Mouse (Mus musculus): ENCODE results near the gene Ablim1. TPM values are rescaled to one million over a fixed set of nuclear protein-coding genes. Genes with fewer than 3 reads are reported as not detected.
"Not testable (repeated sequence)": the region's sequence is repeated elsewhere in the genome, so short reads cannot be mapped to it uniquely, and the experiment has no call there.

Ablim1 gene
- polyA plus RNA-seq, 1 experiment, result 54.2 TPM

- no peak for DNase-seq (ENCODE audit: extremely low spot score in 1 of 2, low spot score in 1 of 2)
These were observed 152.6 kb downstream of the Ablim1 start for GRCm38 (mm10) chr19:57161978-57162727.

GRCm38 (mm10) chr19:57161010-57161660, 153.6 kb downstream of the Ablim1 start:
- DNase-seq (ENCODE audit: extremely low spot score in 1 of 2, low spot score in 1 of 2), result peak in 1 of 2 experiments; percentile 78

GRCm38 (mm10) chr19:57157731-57158343, 156.9 kb downstream of the Ablim1 start:
- DNase-seq (ENCODE audit: extremely low spot score in 1 of 2, low spot score in 1 of 2), result no peak

DNA sequence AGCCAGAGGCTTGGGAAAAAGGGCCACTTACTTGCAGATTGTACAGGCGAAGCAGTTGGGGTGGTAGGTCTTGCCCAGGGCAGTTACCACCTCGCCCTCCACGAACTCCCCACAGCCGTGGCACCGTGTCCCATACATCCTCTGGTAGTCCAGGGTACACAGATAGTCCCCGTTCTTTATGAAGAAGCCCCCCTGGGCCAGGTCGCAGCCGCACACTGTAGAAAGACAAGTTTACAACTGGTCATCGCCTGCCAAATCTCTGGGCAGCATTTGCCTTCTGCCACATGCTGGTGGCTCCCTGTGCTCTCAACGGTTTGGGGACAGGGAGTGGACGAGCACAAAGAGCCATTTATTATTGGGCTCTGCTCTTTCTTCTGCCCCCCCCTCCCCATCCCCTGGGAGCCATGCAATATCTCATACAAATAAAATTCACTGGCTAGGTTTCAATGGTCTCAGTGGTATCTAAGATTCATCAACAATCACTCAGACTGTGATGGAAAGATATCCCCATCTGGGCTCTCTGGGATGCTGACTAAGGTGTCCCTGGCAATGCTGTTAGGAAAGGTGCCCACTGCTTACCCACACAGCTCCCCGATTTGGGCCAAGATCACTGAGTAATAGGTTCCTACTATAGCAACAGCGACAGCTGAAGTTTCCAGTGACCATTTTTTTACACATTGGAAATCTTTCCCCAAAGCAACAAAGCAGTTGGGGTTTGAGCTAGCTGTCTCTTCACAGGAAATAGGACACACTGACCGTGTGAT, 159.4 kb downstream of the Ablim1 start:
- DNase-seq (ENCODE audit: extremely low spot score in 1 of 2, low spot score in 1 of 2), result peak; percentile 48 to 80

DNA sequence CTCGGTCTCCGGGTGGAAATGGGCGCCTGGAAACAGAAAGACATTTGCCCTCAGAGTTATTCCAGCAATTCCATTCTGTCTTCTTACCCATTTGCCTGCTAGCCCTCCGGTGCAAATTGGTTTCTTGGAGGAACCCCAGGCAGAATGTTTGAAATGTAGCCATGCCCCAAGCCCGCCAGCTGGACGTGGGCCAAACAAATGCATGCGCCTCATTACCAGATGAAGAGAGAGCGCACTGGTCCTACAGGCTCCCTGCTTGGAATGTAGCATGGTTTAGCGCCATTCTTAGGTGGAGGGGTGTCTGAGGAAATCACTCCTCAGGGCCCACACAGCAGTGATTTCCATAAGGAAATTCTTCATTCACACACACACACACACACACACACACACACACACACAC, 162.4 kb downstream of the Ablim1 start:
- peak in 1 of 2 experiments; percentile 66 for DNase-seq (ENCODE audit: extremely low spot score in 1 of 2, low spot score in 1 of 2)

DNA sequence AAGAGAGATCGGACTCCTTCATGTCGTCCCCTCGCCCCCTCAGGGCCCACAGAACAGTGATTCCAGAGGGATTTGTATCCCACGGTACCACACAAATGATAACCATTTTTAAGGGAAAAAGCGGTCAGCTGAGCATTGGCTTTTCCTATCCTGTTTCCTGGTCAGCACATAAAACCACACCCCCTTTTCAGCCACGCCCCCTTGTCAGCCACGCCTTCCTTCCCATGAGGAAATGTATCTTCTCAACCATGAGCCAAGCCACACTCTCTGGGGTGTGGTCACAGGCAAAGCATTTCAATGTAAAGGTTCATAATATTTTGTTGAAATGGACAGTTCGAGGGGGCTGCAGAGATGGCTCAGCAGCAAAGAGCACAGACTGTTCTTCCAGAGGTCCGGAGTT, 163.2 kb downstream of the Ablim1 start:
- DNase-seq (ENCODE audit: extremely low spot score in 1 of 2, low spot score in 1 of 2), result no peak

- peak in 1 of 2 experiments; percentile 73 for DNase-seq (ENCODE audit: extremely low spot score in 1 of 2, low spot score in 1 of 2)
These were observed 164.4 kb downstream of the Ablim1 start for GRCm38 (mm10) chr19:57150275-57150674.

DNA sequence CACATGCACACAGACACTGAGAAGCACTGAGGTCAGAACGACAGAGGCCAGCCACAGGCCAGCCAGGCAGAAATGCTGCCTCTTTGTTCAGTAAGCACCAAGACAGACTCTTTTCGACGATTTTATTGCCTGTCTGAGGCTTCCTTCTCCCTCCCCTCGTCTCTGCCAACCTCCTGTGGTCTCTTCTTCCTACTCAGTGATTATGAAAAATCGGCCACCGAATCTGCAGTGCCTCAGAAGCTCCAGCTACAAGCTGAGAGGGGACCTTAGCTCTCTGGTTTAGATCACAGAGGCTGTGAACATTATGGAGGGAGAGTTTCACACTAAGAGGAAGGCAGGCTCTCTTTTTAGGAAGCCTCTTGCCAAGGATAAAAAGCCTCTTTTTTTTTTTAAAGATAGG, 167.0 kb downstream of the Ablim1 start:
- DNase-seq (ENCODE audit: extremely low spot score in 1 of 2, low spot score in 1 of 2), result no peak

DNA sequence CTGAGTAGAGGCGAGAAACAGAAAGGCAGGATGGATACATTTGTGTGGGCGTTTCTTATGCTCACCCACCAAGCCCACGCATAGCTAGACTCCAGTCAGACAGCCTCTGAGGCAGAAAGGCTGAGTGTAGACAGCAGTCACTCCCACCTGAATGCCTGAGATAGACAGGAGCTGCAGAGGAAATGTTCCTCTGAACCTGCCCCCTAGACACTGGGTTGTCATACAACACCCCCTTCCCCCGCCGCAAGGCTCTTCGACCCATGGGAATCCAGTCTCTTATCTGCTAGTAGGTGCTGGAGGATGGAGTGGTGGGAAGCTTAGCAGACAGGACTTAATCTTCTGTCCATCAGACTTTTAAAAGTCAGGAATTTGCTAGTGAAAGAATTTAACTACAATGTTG, 167.8 kb downstream of the Ablim1 start:
- DNase-seq (ENCODE audit: extremely low spot score in 1 of 2, low spot score in 1 of 2), result no peak

GRCm38 (mm10) chr19:57143646-57144045, 171.1 kb downstream of the Ablim1 start:
- no peak for DNase-seq (ENCODE audit: extremely low spot score in 1 of 2, low spot score in 1 of 2)

- DNase-seq (ENCODE audit: extremely low spot score in 1 of 2, low spot score in 1 of 2), result no peak
These were observed 172.8 kb downstream of the Ablim1 start for GRCm38 (mm10) chr19:57141756-57142461.

DNA sequence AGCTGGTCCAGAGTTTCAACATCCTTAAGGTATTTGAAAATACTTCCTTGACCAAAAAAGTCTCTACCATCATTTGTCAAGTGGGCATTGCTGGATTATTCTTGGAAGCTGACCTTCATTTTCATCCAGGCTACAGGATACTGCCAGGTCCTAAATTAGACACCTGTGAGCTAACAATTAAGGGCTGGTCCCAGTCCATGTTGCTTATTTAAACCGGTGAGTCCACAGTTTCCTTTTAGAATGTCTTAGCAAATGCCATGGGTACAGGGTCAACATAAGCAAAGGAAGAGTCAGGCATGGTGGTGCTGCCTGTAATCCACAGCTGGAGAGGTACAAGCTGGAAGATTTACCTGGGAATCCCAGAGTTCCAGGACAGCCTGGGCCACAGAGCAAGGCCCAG, 173.8 kb downstream of the Ablim1 start:
- DNase-seq (ENCODE audit: extremely low spot score in 1 of 2, low spot score in 1 of 2), result no peak

GRCm38 (mm10) chr19:57140071-57140470, 174.6 kb downstream of the Ablim1 start:
- no peak for DNase-seq (ENCODE audit: extremely low spot score in 1 of 2, low spot score in 1 of 2)

DNA sequence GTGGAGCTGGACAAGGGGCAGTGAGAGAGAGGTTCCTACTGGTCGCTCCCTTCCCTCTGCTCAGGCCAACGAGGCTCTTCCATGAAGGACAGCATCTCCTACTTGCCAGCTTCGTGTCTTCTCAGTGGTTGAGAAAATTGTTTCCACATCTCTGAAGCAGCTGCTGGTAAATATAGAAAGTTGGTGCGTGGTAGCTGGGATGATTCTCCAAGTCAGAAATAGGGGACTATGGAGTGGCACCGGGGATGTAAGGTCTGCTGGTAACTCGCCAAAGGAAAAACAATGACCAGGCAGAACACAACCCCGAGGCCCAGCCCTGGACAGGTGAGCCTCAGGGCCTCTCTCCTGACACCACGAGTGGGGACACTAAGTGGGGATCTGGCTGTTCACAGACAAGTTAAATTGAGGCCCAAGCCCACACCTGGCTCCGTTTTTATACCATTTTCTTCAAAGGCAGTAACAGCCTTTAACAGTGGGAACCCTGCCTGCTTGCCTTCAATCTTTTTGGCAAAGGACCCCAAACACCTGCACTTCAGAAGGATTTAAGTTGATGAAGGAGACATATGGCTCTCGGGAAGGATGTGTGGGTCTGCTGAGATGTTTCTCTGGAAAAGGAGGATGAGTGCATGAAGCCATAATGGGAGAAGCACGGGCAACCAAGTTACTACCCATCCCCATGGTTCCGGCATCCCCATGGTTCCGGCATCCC, 175.7 kb downstream of the Ablim1 start:
- peak; percentile 49 to 59 for DNase-seq (ENCODE audit: extremely low spot score in 1 of 2, low spot score in 1 of 2)

DNA sequence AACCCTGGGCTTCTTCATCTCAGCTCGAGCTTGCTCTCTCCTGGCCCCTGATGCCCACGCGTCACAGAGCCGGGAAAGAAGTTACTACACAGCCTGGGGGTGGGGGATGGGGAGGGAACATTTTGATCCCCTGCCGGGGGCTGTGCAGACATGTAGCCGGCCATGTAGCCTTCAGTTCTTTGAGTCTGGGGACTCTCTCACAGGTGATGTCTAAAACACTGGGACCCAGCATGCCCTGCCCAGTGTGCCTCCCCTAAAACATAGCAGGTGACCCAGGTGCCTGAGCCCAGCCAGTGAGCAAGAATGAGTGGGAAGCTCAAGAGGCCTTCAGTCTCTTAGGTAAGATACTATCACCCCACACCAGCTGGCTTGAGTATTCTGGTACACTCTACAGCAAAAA, 176.2 kb downstream of the Ablim1 start:
- DNase-seq (ENCODE audit: extremely low spot score in 1 of 2, low spot score in 1 of 2), result no peak

- DNase-seq (ENCODE audit: extremely low spot score in 1 of 2, low spot score in 1 of 2), result no peak
These were observed 176.7 kb downstream of the Ablim1 start for GRCm38 (mm10) chr19:57138045-57138444.

DNA sequence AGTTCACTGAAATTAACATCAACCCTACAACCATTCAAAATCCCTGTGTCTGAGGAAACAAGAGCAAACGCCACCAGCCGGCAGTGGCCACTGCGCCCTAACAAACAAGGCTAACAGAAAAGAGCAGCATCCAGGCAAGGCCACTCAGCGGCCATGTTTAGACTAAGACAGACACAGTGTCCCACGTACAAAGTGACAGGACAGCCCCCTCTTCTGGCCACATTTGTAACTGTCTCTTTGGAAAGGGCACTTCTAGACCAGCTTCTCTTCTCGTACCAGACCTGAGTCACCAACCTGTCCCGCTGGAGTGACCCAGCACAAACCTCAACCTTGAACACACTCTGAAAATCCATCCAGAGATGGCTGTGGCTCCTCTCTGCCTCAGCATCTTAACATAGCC, 178.5 kb downstream of the Ablim1 start:
- DNase-seq (ENCODE audit: extremely low spot score in 1 of 2, low spot score in 1 of 2), result peak in 1 of 2 experiments; percentile 67

DNA sequence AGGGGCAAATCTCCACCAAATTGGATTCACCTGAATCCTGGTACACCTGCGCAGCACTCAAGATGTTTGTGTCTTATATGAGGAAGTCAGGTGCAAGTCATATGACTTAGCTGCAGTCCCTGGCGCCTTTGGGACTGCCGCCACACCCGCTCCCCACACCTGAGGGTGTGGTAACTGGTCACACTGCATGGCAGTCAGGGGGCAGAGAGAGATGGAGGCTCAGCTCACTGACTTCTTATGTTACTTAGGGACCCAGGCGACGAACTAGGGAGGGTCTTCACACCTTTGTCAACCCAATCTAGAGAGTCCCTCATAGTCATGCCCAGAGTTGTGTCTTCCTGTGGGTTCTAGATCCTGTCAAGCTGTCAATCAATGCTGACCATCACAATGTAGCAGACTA, 179.1 kb downstream of the Ablim1 start:
- DNase-seq (ENCODE audit: extremely low spot score in 1 of 2, low spot score in 1 of 2), result not testable (repeated sequence)

DNA sequence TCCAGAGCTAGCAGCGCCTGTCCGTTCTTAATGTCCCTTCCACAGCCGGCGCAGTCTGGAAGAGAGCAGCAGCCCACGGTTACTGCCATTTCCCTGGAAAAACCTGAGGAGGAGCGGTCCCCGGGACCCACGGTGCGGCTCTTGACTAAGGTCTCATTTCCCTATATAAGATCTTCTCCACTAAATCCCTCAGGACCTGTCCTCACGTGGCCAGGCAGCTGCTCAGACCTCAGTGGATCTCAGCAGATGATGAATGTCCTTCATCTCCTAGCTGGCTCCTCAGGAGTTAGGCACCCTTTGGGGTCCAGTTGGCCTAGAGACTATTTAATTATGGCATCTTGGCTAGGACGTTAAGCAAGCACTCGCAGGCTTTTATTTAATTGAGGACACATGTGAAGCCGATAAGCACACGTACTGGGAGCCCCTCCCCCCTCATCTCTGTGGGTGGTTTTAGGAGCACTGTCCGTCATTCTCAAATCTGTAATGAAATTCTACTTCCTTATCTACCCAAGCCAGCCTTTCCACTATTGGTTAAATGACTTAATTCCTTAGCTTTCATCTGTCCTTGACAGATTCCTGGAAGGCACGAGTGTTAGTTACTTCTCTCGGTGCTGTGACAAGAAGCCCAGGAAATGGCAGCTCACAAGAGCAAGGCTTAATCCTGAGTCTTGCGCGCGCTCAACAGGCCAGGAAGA, 179.9 kb downstream of the Ablim1 start:
- DNase-seq (ENCODE audit: extremely low spot score in 1 of 2, low spot score in 1 of 2), result no peak

All from frontal cortex, adult 2 months (tissue).